Mouse (Mus musculus) small intestine, adult 10 weeks (tissue): Measurements from ENCODE around the gene Rhox4f. TPM values are rescaled to one million over a fixed set of nuclear protein-coding genes. Genes with fewer than 3 reads are reported as not detected.

ENCODE experiments used
- polyA plus RNA-seq: library from polyadenylated mRNA; stranded (reverse); fragments of 350-450 nt; fragmentation: Illumina TruSeq; extraction: RNeasy Lipid Tissue Mini Kit (QIAGEN cat#74804); gene quantifications from one replicate; pipeline ENCODE4 v1.2.3, GENCODE M21; 2014; ENCODE audit warnings: low replicate concordance

Gene Rhox4f
- not detected for polyA plus RNA-seq

GRCm38 (mm10) chrX:37607604-37608003 is at the start of gene Rhox4f:
TSS of gene Rhox4f (minus strand) at chrX:37607704.

GRCm38 (mm10) chrX:37651227-37651626 is 43.7 kb upstream of the Rhox4f start, which contains the start of gene Rhox4g:
TSS of gene Rhox4g (minus strand) at chrX:37651327.

GRCm38 (mm10) chrX:37643370-37643769 is 35.9 kb upstream of the Rhox4f start, which contains the start of gene Rhox2g:
TSS of gene Rhox2g (minus strand) at chrX:37643470.

GRCm38 (mm10) chrX:37628512-37628911 is 21.0 kb upstream of the Rhox4f start, which contains the start of gene Rhox3g:
TSS of gene Rhox3g (minus strand) at chrX:37628612.

GRCm38 (mm10) chrX:37580692-37581091 is 26.8 kb downstream of the Rhox4f start, which contains the start of gene Rhox3f:
TSS of gene Rhox3f (plus strand) at chrX:37580992.

GRCm38 (mm10) chrX:37571105-37571504 is 36.4 kb downstream of the Rhox4f start, which contains the start of gene Rhox2f:
TSS of gene Rhox2f (plus strand) at chrX:37571405.

GRCm38 (mm10) chrX:37557112-37557511 is 50.4 kb downstream of the Rhox4f start, which contains the start of gene Rhox4e:
TSS of gene Rhox4e (plus strand) at chrX:37557412.

Other genes starting within 250 kb of the Rhox4f start
- gene Rhox3a2, start 227.7 kb downstream of the Rhox4f start, polyA plus RNA-seq: not detected
- gene Rhox4a2, start 216.9 kb downstream of the Rhox4f start, polyA plus RNA-seq: not detected
- not detected for gene Rhox2b, start 195.6 kb downstream of the Rhox4f start, polyA plus RNA-seq
- gene Rhox4b, start 175.2 kb downstream of the Rhox4f start, polyA plus RNA-seq: not detected
- gene Rhox2c, start 154.0 kb downstream of the Rhox4f start, polyA plus RNA-seq: not detected
- gene Rhox3c, start 149.1 kb downstream of the Rhox4f start, polyA plus RNA-seq: not detected
- gene Rhox4c, start 127.4 kb downstream of the Rhox4f start, polyA plus RNA-seq: not detected
- gene Rhox2d, start 114.3 kb downstream of the Rhox4f start, polyA plus RNA-seq: not detected
- gene Rhox4d, start 93.3 kb downstream of the Rhox4f start, polyA plus RNA-seq: not detected
- gene Rhox2e, start 77.3 kb downstream of the Rhox4f start, polyA plus RNA-seq: not detected
- not detected for gene Rhox3e, start 65.7 kb downstream of the Rhox4f start, polyA plus RNA-seq
- not detected for gene Rhox4e, start 50.3 kb downstream of the Rhox4f start, polyA plus RNA-seq
- not detected for gene Rhox2f, start 36.3 kb downstream of the Rhox4f start, polyA plus RNA-seq
- not detected for gene Rhox3f, start 26.7 kb downstream of the Rhox4f start, polyA plus RNA-seq
- gene Rhox3g, start 20.9 kb upstream of the Rhox4f start, polyA plus RNA-seq: not detected
- not detected for gene Rhox2g, start 35.8 kb upstream of the Rhox4f start, polyA plus RNA-seq
- gene Rhox4g, start 43.6 kb upstream of the Rhox4f start, polyA plus RNA-seq: not detected
- gene Rhox3h, start 61.1 kb upstream of the Rhox4f start, polyA plus RNA-seq: not detected
- gene Rhox2h, start 65.6 kb upstream of the Rhox4f start, polyA plus RNA-seq: not detected
- gene Rhox5, start 197.1 kb upstream of the Rhox4f start, polyA plus RNA-seq: not detected
- not detected for gene Rhox6, start 219.2 kb upstream of the Rhox4f start, polyA plus RNA-seq
- gene Rhox7a, start 224.0 kb upstream of the Rhox4f start, polyA plus RNA-seq: not detected